Mouse (Mus musculus) kidney, adult 2 months (tissue): ENCODE measurements around the gene 2010300C02Rik.

ENCODE experiments used
- CTCF ChIP-seq: fragments of 200-500 bp; conservative IDR thresholded peaks from 2 replicates; pipeline ENCODE4 v1.5.1; 2011; ENCODE audit warnings: low read depth, mild to moderate bottlenecking, control low read depth, low read length, moderate library complexity, mixed read lengths; ENCODE audit not compliant: insufficient read depth, insufficient read length
- POLR2A ChIP-seq: fragments of 200-500 bp; IDR thresholded peaks from one replicate; pipeline ENCODE4 v1.6.1; 2011; ENCODE audit warnings: low read depth, low read length, control low read depth

- TF ChIP-seq CTCF (no peak), POLR2A (no peak)
Measured at GRCm38 (mm10) chr1:37637571-37637970, 82.3 kb downstream of the 2010300C02Rik start.
